Mouse (Mus musculus) lung, embryonic 14.5 days (tissue): ENCODE measurements around the gene Fam189b. TPM values are rescaled to one million over a fixed set of nuclear protein-coding genes. Genes with fewer than 3 reads are reported as not detected.

Experiments used
- ATAC-seq: fragments of 200-750 bp; cut with Nextera tagmentation; 2 replicates; pipeline ENCODE4 v1.8.0; 2017; ENCODE audit warnings: mild to moderate bottlenecking, moderate TSS enrichment, moderate library complexity; ENCODE audit not compliant: insufficient read depth
- DNase-seq: peaks from one replicate; pipeline ENCODE4 v3.0.0-alpha.2; 2015
- H3K27ac ChIP-seq: fragments of 300-500 bp; sonication (generic); 2 replicates; pipeline ENCODE4 v1.5.1; 2014; ENCODE audit warnings: low read depth, mild to moderate bottlenecking, moderate library complexity
- H3K27me3 ChIP-seq: fragments of 300-500 bp; sonication (generic); 2 replicates; pipeline ENCODE4 v1.6.1; 2014; ENCODE audit warnings: low read length, control low read depth; ENCODE audit not compliant: insufficient read depth
- H3K36me3 ChIP-seq: fragments of 300-500 bp; sonication (generic); 2 replicates; pipeline ENCODE4 v1.6.1; 2014; ENCODE audit warnings: control low read depth; ENCODE audit not compliant: insufficient read depth
- H3K4me1 ChIP-seq: fragments of 300-500 bp; sonication (generic); 2 replicates; pipeline ENCODE4 v1.6.1; 2014; ENCODE audit warnings: antibody characterized with exemption, control low read depth; ENCODE audit not compliant: insufficient read depth
- H3K4me2 ChIP-seq: fragments of 300-500 bp; sonication (generic); 2 replicates; pipeline ENCODE4 v1.6.1; 2014; ENCODE audit warnings: mild to moderate bottlenecking
- H3K4me3 ChIP-seq: fragments of 300-500 bp; sonication (generic); 2 replicates; pipeline ENCODE4 v1.5.1; 2014; ENCODE audit warnings: low read depth, low read length
- H3K9ac ChIP-seq: fragments of 300-500 bp; sonication (generic); 2 replicates; pipeline ENCODE4 v1.6.1; 2014
- H3K9me3 ChIP-seq: fragments of 300-500 bp; sonication (generic); 2 replicates; pipeline ENCODE4 v1.6.1; 2016; ENCODE audit warnings: low read depth, low read length, control low read depth
- CTCF ChIP-seq: IDR thresholded peaks from 2 replicates; pipeline ENCODE4 v1.5.1; 2016; ENCODE audit warnings: antibody characterized with exemption, low read depth
- WGBS: fragments of 180-500 bp; shearing (Covaris S2); extraction: QIAGEN DNeasy Blood & Tissue Kit; methylation state at CpG from one replicate; pipeline ENCODE4 v1.1.7; 2014; 5-methylcytosine and 5-hydroxymethylcytosine counted together
- microRNA counts: library from miRNA; unstranded; fragments of <30 nt; microRNA quantifications from one replicate; lab custom pipeline; 2016
- microRNA-seq: library from miRNA; unstranded; fragments of <30 nt; microRNA quantifications from one replicate; pipeline ENCODE4, GENCODE M21; 2016; ENCODE audit warnings: borderline number of aligned reads
- polyA plus RNA-seq: library from polyadenylated mRNA; unstranded; fragments of >200 nt; fragmentation: Nextera tagmentation; extraction: Ambion mirVana; gene quantifications from 2 replicates; pipeline ENCODE4 v1.2.1, GENCODE M21; 2014

Gene Fam189b
- polyA plus RNA-seq, 1 experiment from 2014 or later, result 19.4 TPM

DNA sequence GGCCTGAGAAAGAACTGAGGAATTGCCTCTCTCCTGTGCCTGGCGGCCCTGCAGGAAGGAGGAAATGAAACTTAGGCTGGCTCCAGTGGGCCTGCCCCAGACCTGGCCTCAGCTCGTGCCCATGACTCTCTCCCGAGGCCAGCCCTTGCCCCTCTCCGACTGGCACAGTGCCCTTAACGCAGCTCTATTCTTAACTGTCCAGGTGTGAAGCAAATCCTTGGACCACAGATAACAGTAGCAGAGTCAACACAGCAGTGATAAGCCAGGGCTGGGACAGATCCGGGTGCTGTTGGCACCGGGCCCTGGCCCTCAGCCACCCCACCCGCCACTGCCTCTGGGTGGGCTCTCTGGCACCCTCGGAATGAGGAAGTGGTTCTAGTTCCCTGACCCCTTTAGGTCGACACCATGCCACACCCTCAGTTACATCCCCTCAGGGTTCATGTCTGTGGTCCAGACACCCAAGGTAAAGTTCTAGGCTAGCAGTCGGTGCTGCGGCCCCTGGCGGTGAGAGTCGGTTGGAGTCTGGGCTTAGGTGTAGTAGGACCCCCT, 50.7 kb downstream of the Fam189b start:
- 52% methylated on average over 14 of the region's 14 CpGs for WGBS
- peaks cover 15% of the 10 kb centered on the region for H3K4me1 ChIP-seq

DNA sequence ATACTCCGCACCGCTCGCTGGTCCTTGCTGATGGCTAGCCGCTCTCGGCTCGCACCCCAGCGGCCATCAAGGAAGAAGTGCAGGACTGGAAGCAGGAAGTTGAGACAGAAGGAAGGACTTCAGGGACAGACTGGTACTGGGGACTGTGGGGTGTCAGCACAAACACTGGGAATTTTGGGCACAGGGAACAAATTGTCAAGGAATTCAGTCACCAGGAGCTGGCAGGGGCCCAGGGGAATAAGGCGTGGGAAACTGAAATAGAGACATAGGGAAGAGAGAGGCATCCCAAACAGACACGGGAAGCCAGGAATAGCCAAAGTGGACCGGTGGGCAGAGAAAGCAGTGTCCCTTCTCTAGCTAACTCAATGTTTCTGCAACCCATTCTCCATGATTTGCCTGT, 53.6 kb downstream of the Fam189b start:
- no peak for DNase-seq
- H3K27me3 ChIP-seq, result no peaks in the 10 kb centered on the region
- no peaks in the 10 kb centered on the region for H3K9me3 ChIP-seq
- ATAC-seq, result no peak
- H3K4me1 ChIP-seq, result peaks cover 15% of the 10 kb centered on the region
- 88% methylated on average over 10 of the region's 10 CpGs for WGBS
- H3K9ac ChIP-seq, result no peak overlapping the region
- no peak for TF ChIP-seq CTCF
- no peak overlapping the region for H3K27ac ChIP-seq
- 0 out of 2 replicates have a peak, but pooled peaks cover 3% of the 10 kb centered on the region for H3K36me3 ChIP-seq
- no peak overlapping the region for H3K4me2 ChIP-seq
- H3K4me3 ChIP-seq, result no peak overlapping the region

More for the DNA sequence above, 50.7 kb downstream of the Fam189b start:
- ATAC-seq (peak; percentile 21; the same call in 1 of the 2 replicates), DNase-seq (peak; percentile 28)
- Histone ChIP-seq H3K9ac (no peak overlapping the region), H3K27ac (peak overlapping the region; percentile 88), H3K4me3 (no peak overlapping the region), H3K4me2 (peak overlapping the region; percentile 49), H3K36me3 (0 out of 2 replicates have a peak, but pooled peaks cover 3% of the 10 kb centered on the region), H3K9me3 (no peaks in the 10 kb centered on the region), H3K27me3 (no peaks in the 10 kb centered on the region)
- no peak for TF ChIP-seq CTCF

DNA sequence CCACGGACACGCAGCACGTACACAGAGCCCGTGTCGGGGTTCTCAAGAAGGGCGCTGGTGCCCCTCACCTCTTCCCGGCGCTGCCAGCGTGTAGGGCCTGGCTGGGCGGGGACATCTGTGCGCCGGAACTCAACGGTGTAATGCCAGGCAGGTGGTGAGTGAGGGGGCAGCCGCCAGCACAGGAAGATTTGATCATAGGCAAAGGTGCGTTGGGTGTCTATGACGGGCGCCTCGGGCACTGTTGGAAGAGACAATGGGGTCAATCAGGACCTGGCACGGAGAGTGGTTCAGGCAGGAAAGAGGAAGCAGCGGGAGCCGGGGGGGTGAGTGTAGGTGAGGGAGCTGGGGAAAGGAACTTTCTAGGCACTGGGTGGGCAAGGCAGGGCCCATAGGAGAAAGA, 54.7 kb downstream of the Fam189b start:
- Histone ChIP-seq H3K27ac (no peak overlapping the region), H3K4me3 (no peak overlapping the region), H3K9ac (no peak overlapping the region), H3K9me3 (no peaks in the 10 kb centered on the region), H3K36me3 (0 out of 2 replicates have a peak, but pooled peaks cover 3% of the 10 kb centered on the region), H3K4me1 (peaks cover 11% of the 10 kb centered on the region), H3K27me3 (no peaks in the 10 kb centered on the region), H3K4me2 (no peak overlapping the region)
- no peak for TF ChIP-seq CTCF
- WGBS, result 92% methylated on average over 21 of the region's 21 CpGs
- no peak for DNase-seq
- ATAC-seq, result no peak

DNA sequence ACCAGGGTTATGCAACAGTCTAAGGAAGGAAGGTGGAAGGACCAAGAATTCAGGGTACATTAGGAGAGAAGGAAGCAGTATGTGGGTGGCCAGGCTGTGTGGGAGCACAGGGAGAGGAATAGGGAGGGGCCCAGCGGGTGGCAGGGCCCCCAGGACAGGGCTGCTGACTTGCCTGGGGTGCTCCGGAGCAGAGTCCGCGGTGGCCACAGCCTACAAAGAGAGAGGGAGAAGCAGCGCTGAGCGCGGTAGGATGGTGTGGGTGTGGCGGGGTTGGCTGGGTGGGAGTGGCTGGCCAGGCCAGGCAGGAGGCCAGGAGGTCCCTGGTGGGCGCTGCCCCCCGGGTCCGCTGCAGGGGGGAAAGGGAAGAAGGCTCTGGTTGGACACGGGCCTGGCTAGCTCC, 55.6 kb downstream of the Fam189b start:
- H3K9me3 ChIP-seq, result no peaks in the 10 kb centered on the region
- 0 out of 2 replicates have a peak, but pooled peaks cover 3% of the 10 kb centered on the region for H3K36me3 ChIP-seq
- no peak overlapping the region for H3K27ac ChIP-seq
- H3K4me1 ChIP-seq, result peaks cover 4% of the 10 kb centered on the region
- 57% methylated on average over 11 of the region's 12 CpGs for WGBS
- no peak overlapping the region for H3K4me3 ChIP-seq
- H3K9ac ChIP-seq, result no peak overlapping the region
- 0 out of 2 replicates have a peak, but pooled peaks cover under 1% of the 10 kb centered on the region for H3K27me3 ChIP-seq
- TF ChIP-seq CTCF, result no peak
- ATAC-seq, result no peak
- DNase-seq, result no peak
- no peak overlapping the region for H3K4me2 ChIP-seq

MicroRNAs within 50 kb of the gene (microRNA counts, 519-probe panel; counts per million panel counts)
- 2,506 counts per million, percentile 44 among the panel's probes with 10 or more counts for microRNA mmu-miR-92b (lab: Ali Mortazavi, UCI)

Small RNA genes within 50 kb of the gene (microRNA-seq; reads per million reads assigned to microRNA genes)
- gene Mir92b, result 1,659 reads per million, percentile 77 among the genes with 10 or more reads in this experiment

Other genes starting within 250 kb of the Fam189b start
- gene Ash1l, start 232.5 kb upstream of the Fam189b start, polyA plus RNA-seq, result 22.9 and 23.1 TPM in 2 replicates
- gene Dap3, start 232.0 kb upstream of the Fam189b start, polyA plus RNA-seq, result 126 and 139 TPM in 2 replicates
- 11.2 and 13.9 TPM in 2 replicates for gene Rusc1, start 89.8 kb upstream of the Fam189b start, polyA plus RNA-seq
- gene Gm43738, start 82.0 kb upstream of the Fam189b start, polyA plus RNA-seq, result not detected in 2 replicates
- 164 and 177 TPM in 2 replicates for gene Fdps, start 81.2 kb upstream of the Fam189b start, polyA plus RNA-seq
- gene Pklr, start 47.0 kb upstream of the Fam189b start, polyA plus RNA-seq, result 0.08 TPM in 1 of 2 replicates, not detected in the other
- gene Hcn3, start 22.9 kb upstream of the Fam189b start, polyA plus RNA-seq, result 0.47 and 0.61 TPM in 2 replicates
- gene Clk2, start 18.3 kb upstream of the Fam189b start, polyA plus RNA-seq, result 26.1 and 26.4 TPM in 2 replicates
- 90.2 and 98.9 TPM in 2 replicates for gene Scamp3, start 5.7 kb upstream of the Fam189b start, polyA plus RNA-seq
- gene Gba, start 19.8 kb downstream of the Fam189b start, polyA plus RNA-seq, result 34.4 and 35.5 TPM in 2 replicates
- 33.6 and 39.9 TPM in 2 replicates for gene Thbs3, start 32.0 kb downstream of the Fam189b start, polyA plus RNA-seq
- gene Mtx1, start 43.9 kb downstream of the Fam189b start, polyA plus RNA-seq, result 193 and 212 TPM in 2 replicates
- gene Muc1, start 45.9 kb downstream of the Fam189b start, polyA plus RNA-seq, result 43.0 and 50.4 TPM in 2 replicates
- gene Krtcap2, start 62.8 kb downstream of the Fam189b start, polyA plus RNA-seq, result 293 and 312 TPM in 2 replicates
- 5.7 and 6.3 TPM in 2 replicates for gene Trim46, start 63.2 kb downstream of the Fam189b start, polyA plus RNA-seq
- 118 and 119 TPM in 2 replicates for gene Dpm3, start 76.2 kb downstream of the Fam189b start, polyA plus RNA-seq
- 58.5 and 60.2 TPM in 2 replicates for gene Slc50a1, start 87.4 kb downstream of the Fam189b start, polyA plus RNA-seq
- 68.3 and 70.4 TPM in 2 replicates for gene Efna1, start 98.0 kb downstream of the Fam189b start, polyA plus RNA-seq
- gene Efna3, start 139.8 kb downstream of the Fam189b start, polyA plus RNA-seq, result 4.7 and 5.8 TPM in 2 replicates
- 24.6 and 27.0 TPM in 2 replicates for gene Efna4, start 154.9 kb downstream of the Fam189b start, polyA plus RNA-seq
- gene Adam15, start 166.9 kb downstream of the Fam189b start, polyA plus RNA-seq, result 32.7 and 36.7 TPM in 2 replicates
- 0.17 TPM in 1 of 2 replicates, not detected in the other for gene Dcst2, start 178.8 kb downstream of the Fam189b start, polyA plus RNA-seq
- 0.11 TPM in 1 of 2 replicates, not detected in the other for gene Dcst1, start 182.1 kb downstream of the Fam189b start, polyA plus RNA-seq
- gene Zbtb7b, start 211.6 kb downstream of the Fam189b start, polyA plus RNA-seq, result 1.6 and 1.7 TPM in 2 replicates
- gene Lenep, start 219.7 kb downstream of the Fam189b start, polyA plus RNA-seq, result 0.19 and 0.33 TPM in 2 replicates
- 18.1 and 18.2 TPM in 2 replicates for gene Flad1, start 228.7 kb downstream of the Fam189b start, polyA plus RNA-seq
- gene Cks1b, start 235.2 kb downstream of the Fam189b start, polyA plus RNA-seq, result 655 and 692 TPM in 2 replicates
- 69.5 and 75.2 TPM in 2 replicates for gene Shc1, start 235.3 kb downstream of the Fam189b start, polyA plus RNA-seq
- gene Pygo2, start 247.1 kb downstream of the Fam189b start, polyA plus RNA-seq, result 54.0 and 56.8 TPM in 2 replicates